Mouse (Mus musculus) limb, embryonic 15.5 days (tissue): ENCODE data around the gene Ino80d. TPM values are rescaled to one million over a fixed set of nuclear protein-coding genes. Genes with fewer than 3 reads are reported as not detected.
"Not testable (repeated sequence)": the region's sequence is repeated elsewhere in the genome, so short reads cannot be mapped to it uniquely, and the experiment has no call there.

ENCODE experiments used
- ATAC-seq: fragments of 200-750 bp; cut with Nextera tagmentation; 2 replicates; pipeline ENCODE4 v1.8.0; 2017; ENCODE audit warnings: low read depth, moderate TSS enrichment; ENCODE audit not compliant: insufficient number of reproducible peaks, low FRiP score, low TSS enrichment
- H3K27ac ChIP-seq: fragments of 300-500 bp; sonication (generic); 2 replicates; pipeline ENCODE4 v1.5.1; 2015; ENCODE audit warnings: moderate library complexity, mild to moderate bottlenecking, inconsistent platforms
- H3K27me3 ChIP-seq: fragments of 300-500 bp; sonication (generic); 2 replicates; pipeline ENCODE4 v1.6.1; 2015; ENCODE audit warnings: inconsistent platforms
- H3K36me3 ChIP-seq: fragments of 300-500 bp; sonication (generic); 2 replicates; pipeline ENCODE4 v1.6.1; 2015; ENCODE audit warnings: inconsistent platforms
- H3K4me1 ChIP-seq: fragments of 300-500 bp; sonication (generic); 2 replicates; pipeline ENCODE4 v1.6.1; 2015; ENCODE audit warnings: inconsistent platforms
- H3K4me2 ChIP-seq: fragments of 300-500 bp; sonication (generic); 2 replicates; pipeline ENCODE4 v1.6.1; 2015; ENCODE audit warnings: mild to moderate bottlenecking, inconsistent platforms
- H3K4me3 ChIP-seq: fragments of 300-500 bp; sonication (generic); 2 replicates; pipeline ENCODE4 v1.5.1; 2015; ENCODE audit warnings: mild to moderate bottlenecking, inconsistent platforms
- H3K9ac ChIP-seq: fragments of 300-500 bp; sonication (generic); 2 replicates; pipeline ENCODE4 v1.6.1; 2015; ENCODE audit warnings: inconsistent platforms
- H3K9me3 ChIP-seq: fragments of 300-500 bp; sonication (generic); 2 replicates; pipeline ENCODE4 v1.6.1; 2016; ENCODE audit warnings: inconsistent platforms
- WGBS: fragments of 180-500 bp; shearing (Covaris S2); methylation state at CpG from one replicate; pipeline ENCODE4 v1.1.7; 2015; 5-methylcytosine and 5-hydroxymethylcytosine counted together
- polyA plus RNA-seq: library from polyadenylated mRNA; unstranded; fragments of >200 nt; fragmentation: Nextera tagmentation; extraction: Ambion mirVana; gene quantifications from 2 replicates; pipeline ENCODE4 v1.2.1, GENCODE M21; 2015

The Ino80d gene
- polyA plus RNA-seq, result 11.3 TPM in 2 replicates

DNA sequence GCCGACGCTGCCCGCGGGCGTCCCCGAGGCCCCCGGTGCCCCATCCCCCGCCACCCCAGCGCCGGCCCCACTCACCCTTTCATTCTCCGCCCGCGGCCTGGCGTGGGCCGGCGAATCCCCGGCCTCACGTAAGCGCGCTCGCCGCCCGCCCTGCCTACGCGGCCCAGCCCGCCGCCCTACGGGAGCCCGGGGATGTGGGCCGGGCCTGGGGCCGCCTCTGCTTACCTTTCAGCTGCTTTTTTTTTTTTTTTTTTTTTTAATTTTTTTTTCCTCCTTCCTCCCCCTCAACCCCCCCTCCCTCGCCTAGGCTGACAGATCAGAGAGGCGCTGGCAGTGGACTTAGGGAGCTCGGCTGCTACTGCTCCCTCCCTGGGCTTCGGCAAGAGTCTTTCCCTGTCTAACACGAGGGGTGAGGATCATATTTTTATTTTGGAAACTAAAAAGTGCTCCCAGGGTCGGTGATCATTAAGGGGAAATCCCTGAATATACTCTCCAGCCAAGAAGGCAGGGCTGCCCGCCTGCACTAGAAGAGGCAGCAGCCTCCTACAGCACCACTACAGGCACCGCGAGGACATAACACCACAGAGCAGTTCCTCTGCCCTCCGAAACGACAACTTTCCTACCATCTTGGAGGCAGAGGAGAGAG, at the start of gene Ino80d:
Gene Ino80d (minus strand): TSS at position 532 of the 646 bp plus-strand sequence.
- no peaks in the 10 kb centered on the region for H3K9me3 ChIP-seq
- H3K36me3 ChIP-seq, result peaks cover 12% of the 10 kb centered on the region; the same call in 1 of the 2 replicates
- H3K27ac ChIP-seq, result peak within 1 kb of the TSS; percentile 100
- WGBS, result 1% methylated on average over 33 of the region's 42 CpGs
- peak within 1 kb of the TSS; percentile 99 for H3K9ac ChIP-seq
- H3K4me2 ChIP-seq, result peak within 1 kb of the TSS; percentile 74
- peaks cover 22% of the 10 kb centered on the region for H3K4me1 ChIP-seq
- peak; percentile 90 for ATAC-seq
- no peaks in the 10 kb centered on the region for H3K27me3 ChIP-seq
- peak within 1 kb of the TSS; percentile 83 for H3K4me3 ChIP-seq

DNA sequence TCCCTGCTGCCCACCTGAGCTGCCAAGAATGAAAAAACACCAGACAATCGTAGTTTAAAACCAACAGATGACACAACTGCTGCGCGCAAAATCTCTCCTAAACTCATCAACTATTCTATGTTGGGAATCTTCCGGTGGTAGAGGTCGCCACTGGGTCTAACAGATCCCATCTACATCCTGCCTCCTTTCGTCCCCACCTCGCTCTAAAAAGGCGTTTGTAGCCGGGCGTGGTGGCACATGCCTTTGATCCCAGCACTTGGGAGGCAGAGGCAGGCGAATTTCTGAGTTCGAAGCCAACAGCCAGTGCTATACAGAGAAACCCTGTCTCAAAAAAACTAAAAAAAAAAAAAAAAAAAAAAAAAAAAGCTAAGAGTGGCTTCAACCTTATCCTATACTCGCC, 25.8 kb upstream of the Ino80d start:
- 94% methylated on average over 13 of the region's 13 CpGs for WGBS
- Histone ChIP-seq H3K4me1 (no peaks in the 10 kb centered on the region), H3K9me3 (no peaks in the 10 kb centered on the region), H3K36me3 (peaks cover 47% of the 10 kb centered on the region), H3K27ac (no peak overlapping the region), H3K4me2 (no peak overlapping the region), H3K27me3 (no peaks in the 10 kb centered on the region), H3K9ac (no peak overlapping the region), H3K4me3 (no peak overlapping the region)
- ATAC-seq, result no peak

DNA sequence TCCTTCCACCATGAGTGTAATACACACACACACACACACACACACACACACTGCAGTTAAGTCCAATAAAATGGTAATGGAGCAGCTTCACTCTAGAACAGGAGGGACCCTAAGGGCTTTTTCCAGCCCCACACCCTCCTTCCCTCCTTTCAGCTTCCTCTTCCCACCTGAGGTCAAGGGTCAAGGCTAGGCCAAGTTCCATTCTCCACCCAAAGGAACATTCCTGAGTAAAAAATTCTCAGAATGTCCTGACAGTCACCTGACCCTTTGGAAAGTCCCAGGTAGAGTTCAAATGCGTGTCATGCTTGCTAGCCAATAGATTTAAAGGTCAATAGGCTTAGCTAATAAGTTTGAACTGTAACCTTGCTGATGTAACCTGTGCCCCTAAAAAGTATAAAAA, 24.1 kb upstream of the Ino80d start:
- H3K9ac ChIP-seq, ATAC-seq: not testable (repeated sequence)
- 87% methylated on average over 1 of the region's 1 CpGs for WGBS

DNA sequence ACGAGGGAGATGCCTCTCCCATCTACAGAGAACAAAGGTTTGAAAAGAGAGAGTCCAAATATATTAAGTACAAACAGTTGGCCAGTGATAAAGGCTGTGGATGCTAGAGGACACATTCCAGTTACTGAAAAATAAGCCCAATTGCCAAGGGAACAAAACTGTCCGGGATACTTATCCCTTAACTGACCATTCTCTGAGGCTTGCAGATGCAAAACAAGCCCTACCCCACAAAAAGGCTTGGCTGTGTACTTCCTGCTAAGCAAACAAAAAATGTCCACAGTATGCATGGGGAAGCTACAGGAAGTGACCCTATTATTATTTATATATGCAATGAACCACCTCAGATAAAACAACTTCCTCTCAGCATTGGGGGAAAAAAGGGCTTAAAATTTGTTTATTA, 23.5 kb upstream of the Ino80d start:
- Histone ChIP-seq H3K36me3 (peaks cover 29% of the 10 kb centered on the region), H3K27ac (no peak overlapping the region), H3K9ac (no peak overlapping the region), H3K9me3 (no peaks in the 10 kb centered on the region), H3K4me2 (no peak overlapping the region), H3K27me3 (no peaks in the 10 kb centered on the region), H3K4me3 (no peak overlapping the region), H3K4me1 (no peaks in the 10 kb centered on the region)
- no peak for ATAC-seq
- WGBS, result 86% methylated on average over 2 of the region's 2 CpGs

More for the DNA sequence above, 24.1 kb upstream of the Ino80d start:
- H3K4me2 ChIP-seq, H3K4me3 ChIP-seq, H3K27me3 ChIP-seq, H3K27ac ChIP-seq, H3K9me3 ChIP-seq, H3K4me1 ChIP-seq: not testable (repeated sequence)
- peaks cover 33% of the 10 kb centered on the region for H3K36me3 ChIP-seq

DNA sequence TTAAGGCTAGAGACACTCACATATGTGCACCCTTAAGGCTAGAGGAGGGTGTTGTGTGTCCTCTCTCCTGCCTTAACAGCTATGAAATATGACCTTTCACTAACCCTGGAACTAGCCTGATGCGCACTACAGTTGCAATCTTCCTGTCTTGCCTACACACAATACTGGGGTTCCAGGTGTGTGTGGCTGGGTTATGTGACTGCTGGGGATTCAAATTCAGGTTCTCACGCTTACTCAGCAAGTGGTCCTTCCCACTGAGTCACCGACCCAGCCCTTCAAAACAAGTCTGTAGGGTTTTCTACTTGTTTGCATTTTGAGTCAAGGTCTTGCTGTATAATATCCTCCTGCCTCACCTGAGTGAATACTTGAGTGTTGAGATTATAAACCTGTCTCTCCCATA, 20.1 kb upstream of the Ino80d start:
- H3K4me3 ChIP-seq, result no peak overlapping the region
- 81% methylated on average over 3 of the region's 3 CpGs for WGBS
- ATAC-seq, result no peak
- no peak overlapping the region for H3K27ac ChIP-seq
- no peak overlapping the region for H3K4me2 ChIP-seq
- peaks cover 5% of the 10 kb centered on the region; the same call in 1 of the 2 replicates for H3K4me1 ChIP-seq
- H3K9me3 ChIP-seq, result no peaks in the 10 kb centered on the region
- H3K9ac ChIP-seq, result no peak overlapping the region
- peaks cover 8% of the 10 kb centered on the region for H3K36me3 ChIP-seq
- no peaks in the 10 kb centered on the region for H3K27me3 ChIP-seq

DNA sequence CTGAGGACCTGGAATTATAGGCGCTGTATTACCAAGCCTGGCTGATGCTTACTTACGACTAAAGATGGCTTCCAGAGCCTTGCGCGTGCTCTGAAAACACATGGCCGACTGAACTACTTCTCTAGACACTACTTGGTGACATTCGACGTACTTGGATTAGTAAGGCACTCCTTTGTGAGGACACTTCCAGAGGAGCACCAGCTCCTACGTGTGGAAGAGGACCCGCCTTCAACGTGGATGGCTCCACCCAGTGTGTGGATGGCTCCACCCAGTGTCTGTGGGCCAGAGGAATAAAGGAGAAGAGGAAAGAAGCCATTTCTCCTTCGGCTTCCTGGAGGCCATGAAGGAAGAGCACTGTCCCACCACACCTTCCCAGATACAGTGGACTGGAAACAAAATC, 17.3 kb upstream of the Ino80d start:
- Histone ChIP-seq H3K4me3 (no peak overlapping the region), H3K4me2 (no peak overlapping the region), H3K9me3 (no peaks in the 10 kb centered on the region), H3K4me1 (peaks cover 10% of the 10 kb centered on the region; the same call in 1 of the 2 replicates), H3K9ac (no peak overlapping the region), H3K27me3 (no peaks in the 10 kb centered on the region), H3K36me3 (0 out of 2 replicates have a peak, but pooled peaks cover 5% of the 10 kb centered on the region), H3K27ac (no peak overlapping the region)
- ATAC-seq, result no peak
- 84% methylated on average over 11 of the region's 11 CpGs for WGBS

DNA sequence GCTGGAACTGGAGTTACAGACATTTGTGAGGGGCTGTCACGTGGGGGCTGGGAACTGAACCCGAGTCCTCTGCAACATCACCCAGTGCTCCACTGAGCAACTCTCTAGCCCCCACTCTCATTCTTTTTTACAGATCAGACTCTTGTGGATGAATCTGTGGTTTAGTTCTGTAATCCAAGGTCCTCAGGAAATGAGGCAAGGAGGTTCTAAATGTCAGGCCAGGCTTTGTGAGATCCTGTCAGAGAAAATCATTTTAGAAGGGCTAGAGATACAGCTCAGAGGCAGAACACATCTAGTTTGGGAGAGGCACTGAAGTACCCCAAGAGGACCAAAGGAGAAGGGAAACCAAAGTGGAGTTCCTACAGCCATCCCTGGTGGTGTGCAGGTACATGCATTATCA, 16.4 kb upstream of the Ino80d start:
- no peak overlapping the region for H3K4me2 ChIP-seq
- H3K36me3 ChIP-seq, result peaks cover 9% of the 10 kb centered on the region; the same call in 1 of the 2 replicates
- H3K4me1 ChIP-seq, result peaks cover 10% of the 10 kb centered on the region; the same call in 1 of the 2 replicates
- H3K9ac ChIP-seq, result no peak overlapping the region
- no peaks in the 10 kb centered on the region for H3K9me3 ChIP-seq
- H3K27me3 ChIP-seq, result no peaks in the 10 kb centered on the region
- no peak overlapping the region for H3K4me3 ChIP-seq
- ATAC-seq, result no peak
- no peak overlapping the region for H3K27ac ChIP-seq
- 90% methylated on average over 2 of the region's 2 CpGs for WGBS

DNA sequence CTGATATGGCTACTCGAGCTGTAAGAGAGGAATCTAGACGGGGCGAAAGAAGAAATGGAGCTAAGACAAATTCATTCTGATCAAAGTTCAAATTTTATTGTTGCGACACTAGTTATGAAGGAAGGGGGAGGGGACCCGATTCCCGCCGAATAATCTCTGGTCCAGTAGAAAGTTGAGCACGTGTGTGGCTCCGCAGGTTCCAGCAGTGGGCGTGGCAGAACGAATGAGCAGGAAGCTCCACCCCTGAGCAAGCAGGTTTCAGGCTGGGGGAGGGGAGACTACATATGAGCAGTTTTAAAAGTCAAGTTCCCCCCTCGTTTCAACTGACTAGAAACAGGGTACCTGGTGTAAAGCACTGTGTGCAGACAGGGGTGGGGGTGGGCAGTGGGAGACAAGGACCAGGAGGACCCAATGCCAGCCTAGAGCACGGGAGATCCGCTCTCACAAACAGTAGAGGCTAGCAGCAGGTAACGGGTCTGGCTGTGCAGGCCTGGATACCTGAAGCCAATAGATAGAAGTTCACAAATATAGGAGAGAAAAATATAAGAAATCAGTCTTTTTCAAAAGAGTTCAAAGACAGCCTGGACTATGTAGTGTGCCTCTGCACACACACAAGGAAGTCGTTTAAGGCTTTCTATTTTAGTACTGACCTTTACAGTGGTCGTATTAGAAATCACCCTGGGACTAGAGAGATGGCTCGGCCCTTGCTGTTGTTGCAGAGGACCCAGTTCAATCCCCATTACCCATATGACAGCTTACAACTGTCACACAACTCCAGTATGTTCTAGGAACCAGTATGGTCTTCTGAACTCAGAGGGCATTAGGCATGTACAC, 15.6 kb upstream of the Ino80d start:
- Histone ChIP-seq H3K27ac (peak overlapping the region; percentile 43; the same call in 1 of the 2 replicates), H3K4me3 (peak overlapping the region; percentile 23), H3K9ac (no peak overlapping the region), H3K4me1 (peaks cover 10% of the 10 kb centered on the region; the same call in 1 of the 2 replicates), H3K4me2 (peak overlapping the region; percentile 46), H3K9me3 (no peaks in the 10 kb centered on the region), H3K36me3 (peaks cover 17% of the 10 kb centered on the region), H3K27me3 (no peaks in the 10 kb centered on the region)
- no peak; the same call in 1 of the 2 replicates for ATAC-seq
- WGBS, result 17% methylated on average over 18 of the region's 18 CpGs

DNA sequence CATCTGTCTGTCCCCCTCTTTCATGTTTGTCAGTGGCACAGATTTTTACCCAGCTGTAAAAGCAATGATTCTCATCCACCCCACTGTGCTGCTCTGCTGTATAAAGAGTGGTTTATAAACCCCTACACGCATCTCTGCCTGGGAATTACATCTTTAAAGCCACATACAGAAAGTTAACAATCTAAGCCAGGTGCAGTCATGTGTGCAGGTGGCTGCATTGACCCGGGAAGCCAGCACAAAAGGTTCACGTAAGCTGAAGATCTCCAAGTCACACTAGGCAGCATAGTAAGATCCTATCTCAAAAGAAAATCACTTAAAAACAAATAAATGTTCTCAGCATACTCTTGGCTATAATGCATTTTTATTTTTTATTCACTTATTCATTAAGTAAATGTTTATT, 14.8 kb upstream of the Ino80d start:
- Histone ChIP-seq H3K27ac (no peak overlapping the region), H3K4me3 (no peak overlapping the region), H3K9ac (no peak overlapping the region), H3K36me3 (peaks cover 22% of the 10 kb centered on the region), H3K4me1 (peaks cover 10% of the 10 kb centered on the region; the same call in 1 of the 2 replicates), H3K9me3 (no peaks in the 10 kb centered on the region), H3K27me3 (no peaks in the 10 kb centered on the region), H3K4me2 (no peak overlapping the region)
- ATAC-seq, result no peak
- WGBS, result 32% methylated on average over 3 of the region's 3 CpGs

DNA sequence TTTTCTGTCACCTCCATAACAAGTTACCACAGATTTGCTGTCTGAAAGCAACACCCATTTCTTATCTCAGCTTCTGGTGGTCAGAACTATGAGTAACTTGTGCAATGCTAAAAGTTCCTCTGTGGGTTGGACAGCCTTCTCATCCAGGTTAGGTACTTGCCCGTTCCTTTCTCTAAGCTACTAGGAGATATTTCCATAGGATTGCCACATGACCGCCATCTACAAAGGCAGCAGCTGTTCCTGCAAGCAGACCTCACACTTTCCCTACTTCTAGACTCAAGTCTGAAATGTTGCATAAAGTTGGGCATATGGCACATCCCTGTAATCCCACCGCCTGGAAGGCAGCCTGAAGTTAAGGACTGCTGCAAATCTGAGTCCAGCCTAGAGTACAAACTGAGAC, 11.7 kb upstream of the Ino80d start:
- Histone ChIP-seq H3K4me2 (no peak overlapping the region), H3K9me3 (no peaks in the 10 kb centered on the region), H3K27me3 (no peaks in the 10 kb centered on the region), H3K4me3 (no peak overlapping the region), H3K36me3 (peaks cover 48% of the 10 kb centered on the region), H3K9ac (no peak overlapping the region), H3K27ac (no peak overlapping the region), H3K4me1 (peaks cover 10% of the 10 kb centered on the region; the same call in 1 of the 2 replicates)
- ATAC-seq, result no peak
- 85% methylated on average over 3 of the region's 3 CpGs for whole genome bisulfite sequencing

DNA sequence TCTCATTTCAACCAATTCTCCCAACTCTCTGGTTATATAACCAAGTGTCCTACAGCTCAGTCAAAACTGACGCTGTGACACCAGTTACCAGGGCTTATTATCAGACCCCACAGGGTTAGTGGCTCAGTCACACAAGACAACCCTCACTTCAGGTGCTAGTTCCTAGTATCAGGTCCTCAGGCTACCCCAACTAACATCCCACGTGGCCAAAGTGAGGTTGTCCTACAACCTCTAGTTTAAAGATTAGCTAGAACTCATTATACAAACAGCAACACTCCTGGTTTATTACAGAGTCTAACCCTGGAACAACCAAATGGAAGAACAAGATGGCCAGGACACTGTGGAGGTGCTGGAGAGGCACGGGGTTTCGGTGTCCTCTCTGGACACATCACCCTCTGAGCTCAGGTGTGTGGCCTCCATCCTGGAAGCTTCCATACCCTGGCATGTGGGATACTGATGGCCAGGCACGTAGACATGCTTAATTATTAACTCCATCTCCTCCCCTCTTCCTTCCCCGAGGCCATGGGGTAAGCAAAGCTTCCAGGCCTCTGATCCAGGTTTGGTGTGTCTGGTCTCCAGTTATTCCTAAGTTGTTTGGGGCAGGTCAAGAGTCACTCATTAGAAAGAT, 9.5 kb upstream of the Ino80d start:
- Histone ChIP-seq H3K4me3 (no peak overlapping the region), H3K36me3 (peaks cover 67% of the 10 kb centered on the region), H3K27ac (no peak overlapping the region), H3K4me1 (peaks cover under 1% of the 10 kb centered on the region; the same call in 1 of the 2 replicates), H3K9me3 (no peaks in the 10 kb centered on the region), H3K27me3 (no peaks in the 10 kb centered on the region), H3K9ac (no peak overlapping the region), H3K4me2 (no peak overlapping the region)
- WGBS, result 87% methylated on average over 6 of the region's 6 CpGs
- ATAC-seq, result no peak

DNA sequence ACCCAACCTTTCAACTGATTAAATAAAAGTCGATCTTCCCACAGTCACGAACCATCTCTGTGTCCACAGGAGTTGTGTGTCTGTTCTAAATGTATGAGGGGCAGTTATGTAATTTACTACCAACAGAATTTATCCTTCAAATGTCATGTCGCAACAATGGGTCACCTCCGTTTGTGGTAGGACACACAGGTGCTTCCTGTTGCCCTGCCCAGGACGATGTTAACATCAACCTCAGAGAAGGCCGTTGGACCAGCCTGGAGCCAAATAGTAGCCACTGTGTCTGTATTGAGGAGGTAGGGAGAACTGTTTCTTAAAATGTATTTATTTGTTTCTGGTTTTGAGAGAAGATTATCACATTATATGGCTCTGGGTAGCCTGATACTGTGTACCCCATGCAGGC, 7.5 kb upstream of the Ino80d start:
- Histone ChIP-seq H3K27me3 (no peaks in the 10 kb centered on the region), H3K36me3 (peaks cover 73% of the 10 kb centered on the region), H3K4me2 (no peak overlapping the region), H3K4me3 (no peak overlapping the region), H3K4me1 (no peaks in the 10 kb centered on the region), H3K9me3 (no peaks in the 10 kb centered on the region), H3K27ac (no peak overlapping the region), H3K9ac (no peak overlapping the region)
- ATAC-seq, result no peak
- WGBS, result 87% methylated on average over 6 of the region's 6 CpGs
